Mouse (Mus musculus): Measurements from ENCODE around the gene Foxd4. TPM values are rescaled to one million over a fixed set of nuclear protein-coding genes. Genes with fewer than 3 reads are reported as not detected.

The Foxd4 gene
- total and polyA plus RNA-seq, 3 experiments, result 0.04 TPM; not detected in 2

DNA sequence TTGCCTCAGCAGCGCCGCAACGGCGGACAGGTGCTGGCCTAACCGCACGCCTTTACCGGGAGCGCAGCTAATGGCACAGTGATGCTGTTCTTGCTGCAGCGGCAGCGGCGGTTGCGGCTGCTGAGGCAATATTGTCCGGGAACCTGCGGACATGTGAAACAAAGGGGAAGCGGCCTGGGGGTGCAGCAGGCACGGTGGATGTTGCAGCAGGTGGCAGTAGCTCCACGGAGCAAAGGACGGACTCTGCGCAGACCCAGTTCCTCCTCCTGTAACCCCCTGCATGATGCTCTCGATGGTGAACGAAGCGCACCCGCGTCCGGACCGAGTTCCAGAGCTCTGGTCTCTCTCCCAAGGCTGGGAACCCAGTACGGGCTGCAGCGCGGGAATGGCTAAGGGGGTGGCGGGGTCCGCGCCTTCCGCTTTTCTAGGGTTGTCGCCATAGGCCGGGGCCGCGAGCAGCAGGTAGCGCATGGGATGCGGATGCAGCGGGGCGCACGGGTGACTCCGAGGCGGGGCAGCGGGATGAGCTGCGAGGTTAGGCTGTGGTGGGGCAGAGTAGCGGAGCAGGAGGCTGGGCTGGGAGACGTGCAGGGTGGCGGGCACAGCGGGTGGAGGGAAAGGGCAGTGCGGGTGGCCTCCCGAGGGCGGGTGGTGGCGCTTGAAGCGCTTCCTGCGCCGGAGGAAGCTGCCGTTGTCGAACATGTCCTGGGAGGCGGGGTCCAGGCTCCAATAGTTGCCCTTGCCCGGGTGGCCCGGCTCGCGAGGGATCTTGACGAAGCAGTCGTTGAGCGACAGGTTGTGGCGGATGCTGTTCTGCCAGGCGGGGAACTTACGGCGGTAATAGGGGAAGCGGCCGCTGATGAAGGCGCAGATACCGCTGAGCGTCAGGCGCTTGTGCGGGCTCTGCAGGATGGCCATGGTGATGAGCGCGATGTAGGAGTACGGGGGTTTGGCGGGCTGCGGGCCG is 1.1 kb downstream of the Foxd4 start:
- no peaks in the 10 kb centered on the region for H3K4me1 ChIP-seq (ENCODE audit: control insufficient read depth in 1 of 2, insufficient read depth in 2 of 2, low read length in 2 of 2)
- H3K9ac ChIP-seq (ENCODE audit: control insufficient read depth, low read depth, low read length, poor library complexity, severe bottlenecking), result no peak overlapping the region
- no peaks in the 10 kb centered on the region for H3K27me3 ChIP-seq (ENCODE audit: control insufficient read depth in 1 of 2, insufficient read depth in 2 of 2, low read length in 2 of 2)
- TF ChIP-seq EP300 (IDR thresholded peaks at IDR 0.05; ENCODE audit: low read depth in 1 of 2, low read length in 2 of 2) (no peak), ELF1 (IDR thresholded peaks at IDR 0.05; ENCODE audit: low read depth, low read length) (no peak), ZNF384 (IDR thresholded peaks at IDR 0.05; ENCODE audit: low read depth, low read length) (no peak), CHD1 (IDR thresholded peaks at IDR 0.05; ENCODE audit: low read depth, low read length) (no peak), CHD2 (IDR thresholded peaks at IDR 0.05; ENCODE audit: low read length) (no peak), GATA1 (IDR thresholded peaks at IDR 0.05; ENCODE audit: low read depth, low read length) (no peak), USF1 (IDR thresholded peaks at IDR 0.05; ENCODE audit: low read depth, low read length) (no peak), HCFC1 (IDR thresholded peaks at IDR 0.05; ENCODE audit: low read depth, low read length) (no peak), RAD21 (IDR thresholded peaks at IDR 0.05; ENCODE audit: low read depth, low read length) (no peak), MAFK (IDR thresholded peaks at IDR 0.05; ENCODE audit: borderline replicate concordance, low read depth, low read length) (no peak), GABPA (IDR thresholded peaks at IDR 0.05; ENCODE audit: low read depth, low read length) (no peak), RCOR1 (IDR thresholded peaks at IDR 0.05; ENCODE audit: low read depth, low read length) (no peak), JUND (IDR thresholded peaks at IDR 0.05; ENCODE audit: low read depth, low read length) (no peak), TCF12 (IDR thresholded peaks at IDR 0.05; ENCODE audit: low read depth, low read length) (no peak), NRF1 (IDR thresholded peaks at IDR 0.05; ENCODE audit: insufficient read depth, low read depth, low read length, poor library complexity, severe bottlenecking) (no peak)
- no peaks in the 10 kb centered on the region for H3K79me2 ChIP-seq (ENCODE audit: control insufficient read depth, insufficient read depth, low read length, poor library complexity)
- H3K36me3 ChIP-seq (ENCODE audit: control insufficient read depth in 1 of 2, insufficient read depth in 2 of 2, low read length in 2 of 2), result no peaks in the 10 kb centered on the region
- DNase-seq (ENCODE audit: low read depth, low spot score), result no peak
- H3K27ac ChIP-seq (ENCODE audit: control insufficient read depth, low read depth, low read length), result no peak overlapping the region
- no peak overlapping the region for H3K4me3 ChIP-seq (ENCODE audit: control insufficient read depth in 1 of 2, insufficient read depth in 1 of 2, low read depth in 2 of 2, low read length in 2 of 2)
- no peaks in the 10 kb centered on the region for H3K9me3 ChIP-seq (replicated peaks; ENCODE audit: insufficient read depth, low read length)

- Histone ChIP-seq H3K27ac (ENCODE audit: control insufficient read depth, low read depth, low read length) (no peak overlapping the region), H3K27me3 (ENCODE audit: control insufficient read depth in 1 of 2, insufficient read depth in 2 of 2, low read length in 2 of 2) (no peaks in the 10 kb centered on the region), H3K79me2 (ENCODE audit: control insufficient read depth, insufficient read depth, low read length, poor library complexity) (no peaks in the 10 kb centered on the region), H3K36me3 (ENCODE audit: control insufficient read depth in 1 of 2, insufficient read depth in 2 of 2, low read length in 2 of 2) (no peaks in the 10 kb centered on the region), H3K9me3 (replicated peaks; ENCODE audit: insufficient read depth, low read length) (no peaks in the 10 kb centered on the region), H3K4me1 (ENCODE audit: control insufficient read depth in 1 of 2, insufficient read depth in 2 of 2, low read length in 2 of 2) (no peaks in the 10 kb centered on the region), H3K9ac (ENCODE audit: control insufficient read depth, low read depth, low read length, poor library complexity, severe bottlenecking) (no peak overlapping the region), H3K4me3 (ENCODE audit: control insufficient read depth in 1 of 2, insufficient read depth in 1 of 2, low read depth in 2 of 2, low read length in 2 of 2) (no peak overlapping the region)
- no peak for TF ChIP-seq MYC (IDR thresholded peaks at IDR 0.05; ENCODE audit: low read depth, low read length)
- TF ChIP-seq TAL1 (IDR thresholded peaks at IDR 0.05; ENCODE audit: low read length), result no peak
- TF ChIP-seq JUND (IDR thresholded peaks at IDR 0.05; ENCODE audit: low read depth, low read length), result no peak
- no peak for TF ChIP-seq MAZ (IDR thresholded peaks at IDR 0.05; ENCODE audit: low read depth, low read length)
- no peak for TF ChIP-seq GATA1 (IDR thresholded peaks at IDR 0.05; ENCODE audit: low read depth, low read length)
- no peak for TF ChIP-seq UBTF (IDR thresholded peaks at IDR 0.05; ENCODE audit: borderline replicate concordance, insufficient read depth, low read depth, low read length)
- no peak for TF ChIP-seq NRF1 (IDR thresholded peaks at IDR 0.05; ENCODE audit: insufficient read depth, low read depth, low read length, poor library complexity, severe bottlenecking)
- TF ChIP-seq ZKSCAN1 (IDR thresholded peaks at IDR 0.05; ENCODE audit: low read depth, low read length), result no peak
- TF ChIP-seq TBP (IDR thresholded peaks at IDR 0.05; ENCODE audit: low read depth, low read length), result no peak
- no peak for TF ChIP-seq HCFC1 (IDR thresholded peaks at IDR 0.05; ENCODE audit: low read depth, low read length)
- no peak for DNase-seq (ENCODE audit: low read depth, low spot score)
These were observed 2.0 kb downstream of the Foxd4 start for GRCm38 (mm10) chr19:24898737-24899577.
